Mouse (Mus musculus): ENCODE data around the gene 2010315B03Rik. TPM values are rescaled to one million over a fixed set of nuclear protein-coding genes. Genes with fewer than 3 reads are reported as not detected.
"Not testable (repeated sequence)": the region's sequence is repeated elsewhere in the genome, so short reads cannot be mapped to it uniquely, and the experiment has no call there.

The 2010315B03Rik gene
- polyA plus RNA-seq, 1 experiment from 2014 or later: 13.2 TPM

DNA sequence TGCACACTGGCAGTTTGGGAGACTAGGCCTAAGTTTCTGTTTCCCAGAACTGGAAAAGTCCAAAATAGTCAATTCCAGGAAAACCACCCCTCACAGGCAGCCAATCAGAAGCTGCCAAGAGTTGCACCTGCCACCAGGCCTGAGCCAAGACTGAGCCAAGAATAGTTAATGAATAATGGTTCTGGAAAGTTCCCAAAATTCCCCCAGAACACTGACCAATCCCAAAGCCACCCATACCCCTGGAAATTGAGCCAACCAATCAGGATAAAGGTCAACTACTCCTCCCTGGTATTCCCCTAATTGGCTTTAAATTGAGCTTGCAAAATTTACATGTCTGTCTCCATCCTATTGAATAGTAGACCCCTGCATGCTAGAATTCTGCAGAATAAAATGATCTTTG, 39.3 kb downstream of the 2010315B03Rik start:
- Histone ChIP-seq H3K27me3 (ENCODE audit: control insufficient read depth, insufficient read depth, low read length) (no peaks in the 10 kb centered on the region), H3K4me1 (ENCODE audit: control insufficient read depth, insufficient read depth, low read length) (no peaks in the 10 kb centered on the region), H3K27ac (ENCODE audit: low read depth, low read length) (no peak overlapping the region), H3K9ac (replicated peaks; ENCODE audit: low read depth, low read length) (no peak overlapping the region), H3K36me3 (ENCODE audit: control insufficient read depth, insufficient read depth, low read length) (peaks cover 24% of the 10 kb centered on the region), H3K9me3 (ENCODE audit: control insufficient read depth, low read length) (peaks cover 43% of the 10 kb centered on the region), H3K4me3 (ENCODE audit: low read depth, low read length) (no peak overlapping the region), H3K4me2 (ENCODE audit: low read depth, low read length) (no peak overlapping the region)
- no peak for ATAC-seq (ENCODE audit: low read depth)

DNA sequence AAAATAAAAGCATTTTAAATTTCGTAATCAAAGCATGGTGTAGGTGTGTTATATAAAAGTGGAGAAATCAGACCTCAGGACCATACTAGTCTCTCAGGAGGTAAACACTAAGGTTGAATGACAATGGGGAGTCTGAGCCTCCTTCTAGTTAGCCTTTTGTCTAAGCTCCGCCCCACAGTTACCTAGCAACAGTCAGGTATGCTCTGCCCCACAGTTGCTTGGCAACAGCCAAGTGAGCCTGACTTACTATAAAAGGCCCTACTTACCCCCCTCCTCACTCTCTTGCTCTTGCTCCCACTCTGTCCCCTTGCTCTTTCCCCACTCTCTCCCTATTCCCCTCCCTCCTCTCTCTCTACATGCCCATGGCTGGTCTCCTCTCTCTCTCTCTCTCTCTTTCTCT, 44.6 kb downstream of the 2010315B03Rik start:
- H3K4me1 ChIP-seq (ENCODE audit: control insufficient read depth, insufficient read depth, low read length): no peaks in the 10 kb centered on the region
- no peaks in the 10 kb centered on the region for H3K27me3 ChIP-seq (ENCODE audit: control insufficient read depth, insufficient read depth, low read length)
- no peak overlapping the region for H3K9ac ChIP-seq (replicated peaks; ENCODE audit: low read depth, low read length)
- peak; percentile 95 for ATAC-seq (ENCODE audit: low read depth)
- H3K9me3 ChIP-seq (ENCODE audit: control insufficient read depth, low read length): peaks cover 23% of the 10 kb centered on the region
- 9% methylated on average over 2 of the region's 2 CpGs for WGBS
- H3K27ac ChIP-seq (ENCODE audit: low read depth, low read length): no peak overlapping the region
- H3K4me2 ChIP-seq (ENCODE audit: low read depth, low read length): no peak overlapping the region
- peaks cover 23% of the 10 kb centered on the region for H3K36me3 ChIP-seq (ENCODE audit: control insufficient read depth, insufficient read depth, low read length)
- H3K4me3 ChIP-seq (ENCODE audit: low read depth, low read length): no peak overlapping the region

DNA sequence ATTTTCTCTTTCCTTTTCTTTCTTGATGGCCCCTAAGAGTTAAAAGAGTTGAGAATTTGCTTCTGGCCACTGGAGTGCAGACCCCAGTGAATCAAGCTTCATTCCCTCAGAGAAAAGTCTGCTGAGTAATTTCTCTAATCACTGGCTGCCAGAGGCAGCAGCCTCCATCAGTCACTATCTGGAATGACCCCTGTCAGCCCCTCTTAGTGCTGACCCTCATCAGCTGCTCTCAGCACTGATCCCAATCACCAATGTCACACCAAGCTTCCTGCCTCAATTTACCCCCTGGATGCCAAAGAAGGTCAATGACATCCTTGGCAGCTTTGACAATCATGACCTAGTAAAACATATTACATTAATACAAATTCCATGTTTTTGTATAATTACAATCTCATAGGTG, 45.0 kb downstream of the 2010315B03Rik start:
- Histone ChIP-seq H3K27me3 (ENCODE audit: control insufficient read depth, insufficient read depth, low read length) (no peaks in the 10 kb centered on the region), H3K9me3 (ENCODE audit: control insufficient read depth, low read length) (peaks cover 23% of the 10 kb centered on the region), H3K4me2 (ENCODE audit: low read depth, low read length) (no peak overlapping the region), H3K9ac (replicated peaks; ENCODE audit: low read depth, low read length) (no peak overlapping the region), H3K4me1 (ENCODE audit: control insufficient read depth, insufficient read depth, low read length) (no peaks in the 10 kb centered on the region), H3K36me3 (ENCODE audit: control insufficient read depth, insufficient read depth, low read length) (peaks cover 23% of the 10 kb centered on the region), H3K4me3 (ENCODE audit: low read depth, low read length) (no peak overlapping the region), H3K27ac (ENCODE audit: low read depth, low read length) (no peak overlapping the region)
- peak; percentile 44; the same call in 1 of the 2 replicates for ATAC-seq (ENCODE audit: low read depth)

DNA sequence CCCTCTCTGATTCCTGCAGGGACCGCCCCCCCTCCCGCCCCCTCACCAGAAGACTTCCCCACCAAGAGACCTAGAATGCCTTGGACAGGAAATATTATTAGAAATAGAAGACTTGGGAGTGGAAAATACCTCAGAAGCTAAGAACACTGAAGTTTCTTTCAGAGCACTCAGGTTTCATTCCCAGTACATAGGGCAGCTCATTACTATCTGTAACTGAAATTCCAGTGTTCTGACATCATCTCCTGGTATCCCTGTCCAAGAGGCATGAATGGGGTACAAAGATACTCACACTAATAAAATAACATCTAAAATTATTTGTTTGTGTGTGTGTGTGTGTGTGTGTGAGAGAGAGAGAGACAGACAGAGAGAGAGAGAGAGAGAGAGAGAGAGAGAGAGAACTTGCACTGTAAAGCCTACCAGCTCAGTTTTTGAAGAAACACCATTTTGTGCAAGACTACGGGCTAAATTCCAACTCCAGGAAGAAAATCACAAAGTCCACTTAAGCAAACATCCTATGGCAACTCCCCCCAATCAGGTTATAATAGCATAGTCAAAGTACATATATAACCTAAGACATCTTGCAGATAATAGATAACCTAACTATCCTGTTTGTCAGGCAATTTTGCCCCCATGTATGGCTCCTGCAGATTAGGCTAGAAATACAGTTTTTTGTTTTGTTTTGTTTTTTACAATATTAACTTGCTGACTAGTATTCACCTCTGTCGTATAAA, 49.3 kb downstream of the 2010315B03Rik start:
- Histone ChIP-seq H3K9ac (replicated peaks; ENCODE audit: low read depth, low read length) (no peak overlapping the region), H3K4me1 (ENCODE audit: control insufficient read depth, insufficient read depth, low read length) (no peaks in the 10 kb centered on the region), H3K36me3 (ENCODE audit: control insufficient read depth, insufficient read depth, low read length) (no peaks in the 10 kb centered on the region), H3K27ac (ENCODE audit: low read depth, low read length) (no peak overlapping the region), H3K9me3 (ENCODE audit: control insufficient read depth, low read length) (no peaks in the 10 kb centered on the region), H3K27me3 (ENCODE audit: control insufficient read depth, insufficient read depth, low read length) (no peaks in the 10 kb centered on the region), H3K4me2 (ENCODE audit: low read depth, low read length) (no peak overlapping the region), H3K4me3 (ENCODE audit: low read depth, low read length) (no peak overlapping the region)
- 91% methylated on average over 4 of the region's 4 CpGs for WGBS
- no peak for ATAC-seq (ENCODE audit: low read depth)

DNA sequence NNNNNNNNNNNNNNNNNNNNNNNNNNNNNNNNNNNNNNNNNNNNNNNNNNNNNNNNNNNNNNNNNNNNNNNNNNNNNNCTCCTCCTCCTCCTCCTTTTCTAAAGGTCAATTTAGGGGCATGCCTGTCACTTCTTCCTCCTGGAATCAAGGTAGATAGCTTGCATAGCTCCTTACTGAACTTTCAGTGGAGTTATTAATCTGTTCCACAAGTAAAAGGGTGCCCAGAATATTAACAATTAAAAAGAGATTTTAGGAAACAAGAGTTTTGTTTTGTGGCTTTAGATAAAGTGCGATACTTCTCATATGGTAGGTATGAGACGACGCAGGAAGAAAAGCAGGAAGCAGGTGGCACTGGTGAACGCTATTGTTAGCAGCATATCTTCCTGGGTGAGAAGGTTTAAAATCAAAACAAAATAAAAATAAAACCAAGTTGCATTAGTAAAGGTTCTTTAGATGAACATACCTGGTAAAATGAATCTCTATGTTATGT, 54.4 kb downstream of the 2010315B03Rik start:
- H3K27ac ChIP-seq (ENCODE audit: low read depth, low read length): no peak overlapping the region
- H3K36me3 ChIP-seq (ENCODE audit: control insufficient read depth, insufficient read depth, low read length): no peaks in the 10 kb centered on the region
- whole genome bisulfite sequencing: 87% methylated on average over 4 of the region's 4 CpGs
- H3K4me3 ChIP-seq (ENCODE audit: low read depth, low read length): no peak overlapping the region
- H3K9me3 ChIP-seq (ENCODE audit: control insufficient read depth, low read length): no peaks in the 10 kb centered on the region; the same call in 1 of the 2 replicates
- H3K9ac ChIP-seq (replicated peaks; ENCODE audit: low read depth, low read length): no peak overlapping the region
- no peaks in the 10 kb centered on the region for H3K27me3 ChIP-seq (ENCODE audit: control insufficient read depth, insufficient read depth, low read length)
- H3K4me1 ChIP-seq (ENCODE audit: control insufficient read depth, insufficient read depth, low read length): no peaks in the 10 kb centered on the region
- ATAC-seq (ENCODE audit: low read depth): no peak
- H3K4me2 ChIP-seq (ENCODE audit: low read depth, low read length): no peak overlapping the region

DNA sequence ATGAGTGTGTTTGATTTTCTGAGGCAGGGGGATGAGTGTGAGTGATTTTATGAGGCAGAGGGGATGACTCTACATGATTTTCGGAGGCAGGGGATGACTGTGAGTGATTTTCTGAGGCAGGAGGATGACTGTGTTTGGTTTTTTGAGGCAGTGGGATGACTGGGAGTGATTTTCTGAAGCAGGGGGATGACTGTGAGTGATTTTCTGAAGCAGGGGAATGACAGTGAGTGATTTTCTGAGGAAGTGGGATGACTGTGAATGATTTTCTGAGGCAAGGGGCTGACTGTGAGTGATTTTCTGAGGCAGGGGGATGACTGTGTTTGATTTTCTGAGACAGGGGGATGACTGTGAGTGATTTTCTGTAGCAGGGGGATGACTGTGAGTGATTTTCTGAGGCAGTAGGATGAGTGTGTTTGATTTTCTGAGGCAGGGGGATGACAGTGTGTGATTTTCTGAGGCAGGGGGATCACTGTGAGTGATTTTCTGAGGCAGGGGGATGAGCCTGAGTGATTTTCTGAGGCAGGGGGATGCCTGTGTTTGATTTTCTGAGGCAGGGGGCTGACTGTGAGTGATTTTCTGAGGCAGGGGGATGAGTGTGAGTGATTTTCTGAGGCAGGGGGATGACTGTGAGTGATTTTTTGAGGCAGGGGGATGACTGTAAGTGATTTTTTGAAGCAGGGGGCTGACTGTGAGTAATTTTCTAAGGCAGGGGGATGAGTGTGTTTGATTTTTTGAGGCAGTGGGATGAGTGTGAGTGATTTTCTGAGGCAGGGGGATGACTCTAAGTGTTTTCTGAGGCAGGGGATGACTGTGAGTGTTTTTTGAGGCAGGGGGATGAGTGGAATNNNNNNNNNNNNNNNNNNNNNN, 55.1 kb downstream of the 2010315B03Rik start:
- 73% methylated on average over 1 of the region's 1 CpGs for WGBS
- Histone ChIP-seq H3K9me3 (ENCODE audit: control insufficient read depth, low read length) (no peaks in the 10 kb centered on the region; the same call in 1 of the 2 replicates), H3K36me3 (ENCODE audit: control insufficient read depth, insufficient read depth, low read length) (no peaks in the 10 kb centered on the region), H3K4me3 (ENCODE audit: low read depth, low read length) (no peak overlapping the region), H3K27ac (ENCODE audit: low read depth, low read length) (no peak overlapping the region), H3K4me2 (ENCODE audit: low read depth, low read length) (no peak overlapping the region), H3K4me1 (ENCODE audit: control insufficient read depth, insufficient read depth, low read length) (no peaks in the 10 kb centered on the region), H3K27me3 (ENCODE audit: control insufficient read depth, insufficient read depth, low read length) (no peaks in the 10 kb centered on the region), H3K9ac (replicated peaks; ENCODE audit: low read depth, low read length) (no peak overlapping the region)
- ATAC-seq (ENCODE audit: low read depth): peak; percentile 60; the same call in 1 of the 2 replicates

DNA sequence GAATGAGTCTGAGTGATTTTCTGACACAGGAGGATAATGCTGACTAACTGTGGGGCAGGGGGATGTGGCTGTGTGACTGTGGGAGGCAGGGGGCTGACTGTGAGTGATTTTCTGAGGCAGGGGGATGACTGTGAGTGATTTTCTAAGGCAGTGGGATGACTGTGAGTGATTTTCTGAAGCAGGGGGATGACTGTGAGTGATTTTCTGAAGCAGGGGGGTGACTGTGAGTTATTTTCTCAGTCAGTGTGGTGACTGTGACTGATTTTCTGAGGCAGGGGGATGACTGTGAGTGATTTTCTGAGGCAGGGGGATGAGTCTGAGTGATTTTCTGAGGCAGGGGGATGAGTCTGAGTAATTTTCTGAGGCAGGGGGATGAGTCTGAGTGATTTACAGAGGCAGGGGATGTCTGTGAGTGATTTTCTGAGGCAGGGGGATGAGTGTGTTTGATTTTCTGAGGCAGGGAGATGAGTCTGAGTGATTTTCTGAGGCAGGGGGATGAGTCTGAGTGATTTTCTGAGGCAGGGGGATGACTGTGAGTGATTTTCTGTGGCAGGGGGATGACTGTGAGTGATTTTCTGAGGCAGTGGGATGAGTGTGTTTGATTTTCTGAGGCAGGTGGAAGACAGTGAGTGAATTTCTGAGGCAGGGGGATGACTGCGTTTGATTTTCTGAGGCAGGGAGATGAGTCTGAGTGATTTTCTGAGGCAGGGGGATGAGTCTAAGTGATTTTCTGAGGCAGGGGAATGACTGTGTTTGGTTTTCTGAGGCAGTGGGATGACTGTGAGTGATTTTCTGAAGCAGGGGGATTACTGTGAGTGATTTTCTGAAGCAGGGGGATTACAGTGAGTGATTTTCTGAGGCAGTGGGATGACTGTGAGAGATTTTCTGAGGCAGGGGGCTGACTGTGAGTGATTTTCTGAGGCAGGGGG, 56.0 kb downstream of the 2010315B03Rik start:
- H3K27ac ChIP-seq (ENCODE audit: low read depth, low read length): not testable (repeated sequence)

DNA sequence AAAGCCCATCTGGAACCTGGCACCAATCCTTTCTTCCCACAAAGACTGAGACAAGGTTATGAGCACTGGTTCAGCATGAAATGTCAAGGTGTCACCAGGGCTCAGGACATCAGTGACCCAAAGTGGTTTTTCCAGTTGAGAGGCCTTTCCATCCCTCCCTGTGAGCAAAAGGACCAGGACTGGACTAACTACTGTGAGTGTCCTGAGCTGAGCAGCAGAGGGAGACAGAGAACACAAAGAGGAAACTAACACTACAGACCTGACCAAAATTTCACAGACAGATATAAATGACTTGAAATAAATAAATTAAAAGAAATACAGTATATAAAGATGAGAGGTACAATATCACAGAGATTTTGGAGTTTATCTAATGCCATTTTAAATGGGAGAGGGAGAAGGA, 61.1 kb downstream of the 2010315B03Rik start:
- no peaks in the 10 kb centered on the region for H3K4me1 ChIP-seq (ENCODE audit: control insufficient read depth, insufficient read depth, low read length)
- no peaks in the 10 kb centered on the region for H3K9me3 ChIP-seq (ENCODE audit: control insufficient read depth, low read length)
- no peaks in the 10 kb centered on the region for H3K36me3 ChIP-seq (ENCODE audit: control insufficient read depth, insufficient read depth, low read length)
- no peak overlapping the region for H3K4me3 ChIP-seq (ENCODE audit: low read depth, low read length)
- H3K4me2 ChIP-seq (ENCODE audit: low read depth, low read length): no peak overlapping the region
- H3K27ac ChIP-seq (ENCODE audit: low read depth, low read length): no peak overlapping the region
- H3K27me3 ChIP-seq (ENCODE audit: control insufficient read depth, insufficient read depth, low read length): no peaks in the 10 kb centered on the region
- H3K9ac ChIP-seq (replicated peaks; ENCODE audit: low read depth, low read length): no peak overlapping the region
- ATAC-seq (ENCODE audit: low read depth): no peak

More for the DNA sequence above, 56.0 kb downstream of the 2010315B03Rik start:
- H3K4me1 ChIP-seq (ENCODE audit: control insufficient read depth, insufficient read depth, low read length); H3K9ac ChIP-seq (replicated peaks; ENCODE audit: low read depth, low read length); H3K9me3 ChIP-seq (ENCODE audit: control insufficient read depth, low read length); H3K36me3 ChIP-seq (ENCODE audit: control insufficient read depth, insufficient read depth, low read length); H3K4me3 ChIP-seq (ENCODE audit: low read depth, low read length); H3K4me2 ChIP-seq (ENCODE audit: low read depth, low read length); H3K27me3 ChIP-seq (ENCODE audit: control insufficient read depth, insufficient read depth, low read length): not testable (repeated sequence)
- 25% methylated on average over 1 of the region's 1 CpGs for WGBS
- ATAC-seq (ENCODE audit: low read depth): peak; percentile 69

Measured in neural tube, embryonic 14.5 days (tissue).